Mouse (Mus musculus) heart, postnatal 25 days (tissue): Measurements from ENCODE around the gene Yap1. TPM values are rescaled to one million over a fixed set of nuclear protein-coding genes. Genes with fewer than 3 reads are reported as not detected.

Experiments used
- DNase-seq: peaks from one replicate; pipeline ENCODE4 v3.0.0; 2022; ENCODE audit warnings: low spot score
- intact Hi-C: fragments of 180-260 bp; cut with DNase I; formaldehyde crosslinking; loops from one replicate; pipeline ENCODE4 v1.15.1; 2025
- total RNA-seq, 2 experiments: library from RNA; stranded (reverse); gene quantifications; 2 replicates each; pipeline ENCODE4 v1.2.3; 2021

Gene Yap1
- total RNA-seq, 2 experiments from 2014 or later: 61.1 to 62.8 TPM

DNA sequence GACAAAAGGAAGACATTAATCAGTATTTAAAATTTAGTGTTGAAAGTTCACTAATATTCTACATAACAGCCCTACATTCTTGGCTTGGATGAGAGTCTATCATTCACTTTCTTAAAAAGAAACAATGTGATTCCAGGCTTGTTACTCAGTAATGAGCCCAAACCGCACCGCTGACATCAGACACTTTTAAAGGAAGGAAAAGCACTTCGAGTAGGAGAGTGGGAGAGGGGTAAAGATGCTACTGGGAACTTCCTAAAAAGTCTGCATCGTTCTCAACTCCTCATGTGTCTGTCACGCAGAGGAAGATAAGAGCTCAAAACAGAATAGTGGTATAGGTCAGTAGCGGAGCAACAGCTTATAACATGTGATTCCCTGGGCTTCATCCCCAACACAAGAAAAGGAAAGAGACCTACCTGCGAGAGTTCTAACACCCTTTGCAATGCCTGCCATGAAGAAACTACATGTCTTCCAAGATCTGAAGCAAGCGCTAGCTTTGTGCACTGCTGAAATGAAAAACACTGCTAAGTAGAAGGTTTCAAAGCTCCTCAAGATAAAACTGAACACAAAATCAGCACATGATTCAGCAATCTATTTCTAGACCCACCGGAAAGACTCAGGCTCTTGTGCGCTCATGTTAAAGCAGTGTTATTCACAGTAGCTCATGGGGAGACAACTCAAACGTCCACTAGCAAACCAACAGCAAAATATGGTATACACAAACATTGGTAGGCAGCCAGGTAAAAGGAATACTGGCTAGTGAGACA, 25.1 kb downstream of the Yap1 start:
- intact Hi-C loops: no loop called here
- DNase-seq: no peak

GRCm38 (mm10) chr9:7978502-7978901, 25.9 kb downstream of the Yap1 start:
- intact Hi-C loops: no loop called here
- DNase-seq: no peak

DNA sequence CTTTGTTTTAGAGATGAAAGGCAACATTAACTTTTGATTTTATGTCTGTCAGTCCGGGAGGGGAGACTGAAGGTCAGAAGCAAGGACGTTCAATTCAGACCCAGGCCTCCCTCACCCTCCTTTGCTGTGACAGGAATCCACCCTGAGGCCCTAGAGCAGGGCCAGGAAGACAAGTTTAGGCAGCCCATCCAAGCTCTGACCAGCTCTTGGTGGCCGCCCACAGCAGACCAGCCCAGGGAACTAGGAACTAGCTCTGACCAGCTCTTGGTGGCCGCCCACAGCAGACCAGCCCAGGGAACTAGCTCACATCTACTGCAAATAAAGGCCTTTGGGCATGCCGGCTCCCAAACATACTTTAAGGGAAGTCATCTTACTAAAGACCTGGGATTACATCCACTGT, 26.8 kb downstream of the Yap1 start:
- DNase-seq: no peak
- intact Hi-C loops: loop anchor here (2.0 kb wide), 1 partner anchor 15 kb away; no protein-coding TSS in a partner anchor

- no peak for DNase-seq
- intact Hi-C loops: no loop called here
Observed at GRCm38 (mm10) chr9:7971993-7972392, 32.4 kb downstream of the Yap1 start.

DNA sequence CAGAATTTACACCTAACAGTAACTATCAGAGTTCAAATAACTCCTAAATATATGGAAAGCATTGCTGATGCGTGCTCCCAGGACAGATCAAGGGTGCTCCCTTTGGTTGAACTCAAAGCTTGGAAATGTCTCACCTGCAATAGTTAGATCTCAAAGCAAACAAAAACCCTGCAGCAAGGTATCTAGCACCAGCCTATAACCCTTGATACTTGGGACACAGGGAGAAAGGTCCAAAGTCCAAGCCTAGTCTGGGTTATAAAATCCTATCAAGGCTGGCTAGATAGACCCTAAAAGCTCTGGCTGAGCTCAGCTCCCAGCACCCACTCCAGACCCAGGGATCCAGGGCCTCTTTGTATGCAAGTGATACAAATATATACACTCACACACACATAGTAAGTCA, 36.4 kb downstream of the Yap1 start:
- intact Hi-C loops: no loop called here
- no peak for DNase-seq

DNA sequence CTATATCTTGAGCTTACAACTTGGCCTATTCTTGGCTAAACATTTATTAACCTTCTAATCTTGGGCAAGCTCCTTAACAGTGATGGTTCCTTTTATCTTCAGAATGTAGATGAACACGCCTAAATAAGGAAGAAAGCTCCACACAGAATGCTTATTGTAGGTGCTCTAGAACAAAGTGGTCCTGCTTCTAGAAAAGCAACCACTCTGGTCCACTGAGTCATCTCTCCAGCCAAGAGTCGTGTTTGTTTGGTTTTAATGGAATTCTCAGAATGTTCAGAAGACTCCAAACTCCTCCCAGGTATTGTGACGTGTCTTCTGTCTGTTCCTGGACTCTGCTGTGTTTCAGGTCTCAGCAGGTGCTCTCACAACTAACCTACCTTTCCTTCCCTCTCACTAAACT, 38.8 kb downstream of the Yap1 start:
- intact Hi-C loops: no loop called here
- DNase-seq: no peak

- intact Hi-C loops: loop anchor here (2.0 to 5.0 kb wide), 2 partner anchors 13 to 38 kb away; partner anchors contain the start of gene Yap1
Observed at GRCm38 (mm10) chr9:7963867-7964266, 40.5 kb downstream of the Yap1 start.

DNA sequence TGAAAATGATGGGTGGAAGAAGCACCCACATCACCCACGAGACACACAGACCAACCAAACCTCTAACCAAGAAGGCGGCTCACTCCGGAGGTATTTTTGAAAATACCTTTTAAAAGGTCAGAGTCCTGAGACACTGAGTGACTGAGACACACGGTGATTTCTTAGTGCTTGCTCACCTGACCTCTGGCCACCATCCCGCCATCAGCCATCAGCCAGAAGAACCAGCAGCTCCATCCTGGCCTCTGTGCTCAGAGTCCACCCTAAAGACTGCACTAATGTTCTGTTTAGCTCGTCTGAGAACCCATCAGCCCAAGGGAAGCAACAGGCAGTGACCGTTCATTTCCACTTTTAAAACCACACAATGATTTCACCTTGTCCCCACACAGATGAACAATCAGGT, 41.5 kb downstream of the Yap1 start:
- intact Hi-C loops: loop anchor here (2.0 to 5.0 kb wide), 2 partner anchors 14 to 39 kb away; partner anchors contain the start of gene Yap1
- DNase-seq: no peak

More at GRCm38 (mm10) chr9:7963867-7964266, 40.5 kb downstream of the Yap1 start:
- DNase-seq: no peak

GRCm38 (mm10) chr9:7961366-7962160, 42.8 kb downstream of the Yap1 start:
- intact Hi-C loops: loop anchor here (2.0 to 5.0 kb wide), 2 partner anchors 15 to 41 kb away; partner anchors contain the start of gene Yap1
- no peak for DNase-seq

GRCm38 (mm10) chr9:7960382-7960781, 44.0 kb downstream of the Yap1 start:
- peak; percentile 23 for DNase-seq
- intact Hi-C loops: loop anchor here (5.0 kb wide), 1 partner anchor 42 kb away; the partner anchor contains the start of gene Yap1

DNA sequence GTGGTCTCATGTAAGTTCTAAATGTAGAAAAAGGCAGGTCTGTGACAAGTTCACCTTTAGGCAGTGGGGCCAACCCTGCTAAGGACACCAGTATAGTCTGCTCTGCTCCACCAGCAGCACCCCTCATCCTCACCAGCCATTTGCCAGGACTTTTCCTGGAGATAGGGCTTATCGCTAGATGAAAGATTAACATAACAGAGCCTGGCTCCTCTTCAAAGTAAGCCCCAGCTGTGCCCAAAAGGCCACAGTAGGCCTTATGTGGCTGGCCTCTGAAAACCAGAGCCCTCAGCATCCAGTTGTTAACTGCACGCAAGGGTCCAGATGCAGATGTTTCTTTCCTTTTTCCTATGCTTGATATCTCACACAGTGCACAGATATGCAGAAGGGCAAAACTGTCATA, 45.1 kb downstream of the Yap1 start:
- no peak for DNase-seq
- intact Hi-C loops: no loop called here

DNA sequence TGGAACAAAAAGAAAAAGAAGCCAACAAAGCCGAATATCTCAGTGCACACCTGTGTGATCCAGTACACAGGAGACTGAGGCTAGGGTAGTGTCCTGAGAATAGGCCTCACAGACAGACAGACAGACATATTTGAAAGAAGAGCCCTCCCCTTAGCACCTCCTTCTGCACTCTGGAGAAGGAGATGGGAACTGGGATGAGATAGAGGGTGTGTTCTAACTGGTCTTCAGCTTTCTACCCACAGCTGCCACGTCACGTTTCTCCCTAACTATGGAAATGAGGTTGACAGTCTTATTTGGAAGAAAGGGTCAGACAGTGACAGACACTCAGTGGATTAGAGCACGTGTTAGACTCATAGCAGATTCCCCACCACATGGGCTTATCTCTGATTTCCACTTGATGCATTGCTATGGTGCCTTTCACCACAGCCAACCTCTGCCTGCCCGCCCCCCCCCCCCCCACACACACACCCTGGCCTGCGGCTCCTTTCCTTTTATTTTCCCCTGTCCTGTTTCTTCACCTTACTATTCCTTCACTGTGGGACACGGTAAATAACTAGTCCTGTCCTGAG, 46.3 kb downstream of the Yap1 start:
- intact Hi-C loops: no loop called here
- DNase-seq: no peak

- DNase-seq: no peak
- intact Hi-C loops: no loop called here
Observed at GRCm38 (mm10) chr9:7957407-7957806, 47.0 kb downstream of the Yap1 start.

GRCm38 (mm10) chr9:7956400-7956799, 48.0 kb downstream of the Yap1 start:
- intact Hi-C loops: no loop called here

DNA sequence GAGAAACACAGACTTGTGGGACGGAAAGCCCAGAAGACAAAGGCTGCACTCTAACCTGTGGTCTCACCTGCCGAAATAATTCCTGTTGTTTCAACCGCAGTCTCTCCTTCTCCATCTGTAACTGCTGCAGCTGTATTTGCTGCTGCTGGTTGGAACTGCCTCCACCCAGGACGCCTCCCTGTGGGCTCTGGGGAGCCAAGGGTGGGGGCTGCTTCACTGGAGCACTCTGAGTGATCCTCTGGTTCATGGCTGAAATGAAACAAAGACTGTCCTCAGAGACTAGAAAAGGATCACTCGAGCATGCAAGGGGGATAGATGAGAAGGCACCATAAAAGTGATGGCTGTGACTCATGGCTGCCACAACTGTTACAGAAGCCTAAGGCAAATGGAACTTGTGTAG, 51.5 kb downstream of the Yap1 start:
- intact Hi-C loops: no loop called here
- no peak for DNase-seq

More at GRCm38 (mm10) chr9:7956400-7956799, 48.0 kb downstream of the Yap1 start:
- no peak for DNase-seq

GRCm38 (mm10) chr9:7950211-7950644, 54.2 kb downstream of the Yap1 start:
- intact Hi-C loops: no loop called here
- DNase-seq: no peak

GRCm38 (mm10) chr9:7947946-7948345, 56.5 kb downstream of the Yap1 start:
- intact Hi-C loops: no loop called here
- DNase-seq: no peak

GRCm38 (mm10) chr9:7943796-7944462, 60.5 kb downstream of the Yap1 start:
- intact Hi-C loops: no loop called here
- no peak for DNase-seq

GRCm38 (mm10) chr9:7942701-7943100, 61.7 kb downstream of the Yap1 start:
- intact Hi-C loops: no loop called here

DNA sequence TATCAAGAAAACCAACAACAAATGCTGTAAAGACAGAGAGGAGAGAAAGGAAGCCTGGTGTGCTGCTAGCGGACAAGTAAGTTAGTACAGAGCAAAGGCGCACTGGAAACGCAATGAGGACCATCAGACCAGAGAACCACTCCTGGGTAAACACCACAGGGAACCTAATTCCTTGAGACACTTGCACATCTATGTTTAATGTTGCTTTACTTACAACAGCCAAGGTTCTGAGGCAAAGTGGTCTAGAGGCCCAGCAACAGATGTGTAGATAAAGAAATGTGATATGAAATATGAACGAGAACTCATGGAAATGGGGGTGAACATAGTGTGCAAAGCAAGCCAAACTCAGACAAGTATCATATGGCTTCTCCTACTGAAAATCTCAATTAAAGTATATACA, 64.3 kb downstream of the Yap1 start:
- intact Hi-C loops: no loop called here
- DNase-seq: no peak

More at GRCm38 (mm10) chr9:7942701-7943100, 61.7 kb downstream of the Yap1 start:
- no peak for DNase-seq
